ENCODE assay signal across 9 mouse cellular contexts in genomic region chr9:107400060-107400511, GRCm38 (mm10). TPM values are rescaled to one million over a fixed set of nuclear protein-coding genes. Genes with fewer than 3 reads are reported as not detected.
A peak's percentile ranks its signal among the peaks of the same experiment; 100 is the strongest.
DNase-seq lines count a peak whose midpoint lies in the region; ATAC-seq lines count a peak whose summit lies in the region.
"Had no signal": no experiment of that assay in that cellular context is flagged by ENCODE, and none has a peak within 500 bp of the region (broad histone marks: within the 10 kb centered on the region; RNA-seq: fewer than 3 reads in every experiment).

No protein-coding gene starts in this region.

- peak overlapping the region; percentile 72 for H3K4me3 ChIP-seq in embryonic facial prominence, embryonic 12.5 days
- peak overlapping the region; percentile 88 for H3K4me3 ChIP-seq in hindbrain, embryonic 12.5 days
- H3K4me3 ChIP-seq in midbrain, embryonic 15.5 days, result peak overlapping the region; percentile 86

- peak overlapping the region; percentile 99 for H3K4me2 ChIP-seq in embryonic facial prominence, embryonic 12.5 days (replicated peaks)
- peak overlapping the region; percentile 98 for H3K4me2 ChIP-seq in hindbrain, embryonic 12.5 days (replicated peaks)
- peak overlapping the region; percentile 88 for H3K4me2 ChIP-seq in midbrain, embryonic 15.5 days

- peak overlapping the region; percentile 75 for H3K9ac ChIP-seq in embryonic facial prominence, embryonic 12.5 days
- H3K9ac ChIP-seq in hindbrain, embryonic 12.5 days, result peak overlapping the region; percentile 90
- H3K9ac ChIP-seq in midbrain, embryonic 15.5 days, result peak overlapping the region; percentile 83

- H3K36me3 ChIP-seq in embryonic facial prominence, embryonic 12.5 days, result no peaks in the 10 kb centered on the region
- H3K36me3 ChIP-seq in hindbrain, embryonic 12.5 days, result no peaks in the 10 kb centered on the region
- H3K36me3 ChIP-seq in midbrain, embryonic 15.5 days (replicated peaks), result no peaks in the 10 kb centered on the region

- H3K9me3 ChIP-seq in embryonic facial prominence, embryonic 12.5 days, result no peaks in the 10 kb centered on the region
- no peaks in the 10 kb centered on the region for H3K9me3 ChIP-seq in hindbrain, embryonic 12.5 days (replicated peaks)
- H3K9me3 ChIP-seq in midbrain, embryonic 15.5 days, result no peaks in the 10 kb centered on the region

- H3K27ac ChIP-seq in embryonic facial prominence, embryonic 12.5 days, result no peak overlapping the region
- peak overlapping the region; percentile 84 for H3K27ac ChIP-seq in hindbrain, embryonic 12.5 days
- H3K27ac ChIP-seq in midbrain, embryonic 15.5 days, result peak overlapping the region; percentile 76

- 1% methylated on average over 42 of the region's 45 CpGs for WGBS in embryonic facial prominence, embryonic 12.5 days
- under 1% methylated on average over 45 of the region's 45 CpGs for WGBS in hindbrain, embryonic 12.5 days
- 0% methylated on average over 40 of the region's 45 CpGs for WGBS in midbrain, embryonic 15.5 days

- peaks cover 77% of the 10 kb centered on the region for H3K27me3 ChIP-seq in embryonic facial prominence, embryonic 12.5 days
- H3K27me3 ChIP-seq in hindbrain, embryonic 12.5 days, result peaks cover 62% of the 10 kb centered on the region
- H3K27me3 ChIP-seq in midbrain, embryonic 15.5 days (replicated peaks), result peaks cover 3% of the 10 kb centered on the region; the same call in 1 of the 2 replicates

- peaks cover 9% of the 10 kb centered on the region; the same call in 1 of the 2 replicates for H3K4me1 ChIP-seq in embryonic facial prominence, embryonic 12.5 days
- peaks cover 38% of the 10 kb centered on the region for H3K4me1 ChIP-seq in hindbrain, embryonic 12.5 days
- H3K4me1 ChIP-seq in midbrain, embryonic 15.5 days, result peaks cover 43% of the 10 kb centered on the region

- peak; percentile 15 for DNase-seq in ovary, postnatal 36 days (ENCODE audit: low spot score)
- DNase-seq in ovary, adult 18-20 months (ENCODE audit: low spot score), result no peak
- DNase-seq in lung, adult 18-20 months, result no peak
- DNase-seq in adrenal gland, adult 2 months, result no peak
- no peak for DNase-seq in frontal cortex, postnatal 14 days (ENCODE audit: low spot score in 2 of 2)

- ATAC-seq in embryonic facial prominence, embryonic 12.5 days (ENCODE audit: insufficient number of reproducible peaks, insufficient read depth, low FRiP score, low TSS enrichment), result no peak
- ATAC-seq in hindbrain, embryonic 12.5 days (ENCODE audit: low FRiP score), result peak; percentile 49
- peak; percentile 45 for ATAC-seq in midbrain, embryonic 15.5 days (replicated peaks)

RNA-seq across cellular contexts. Expression of gene Cacna2d2, which starts 0.7 kb away (rescaled TPM):
- 1.1 and 1.2 TPM in 2 replicates for polyA plus RNA-seq in embryonic facial prominence, embryonic 12.5 days (2016; fragmentation: Nextera tagmentation; extraction: Ambion mirVana)
- 4.6 and 4.7 TPM in 2 replicates for polyA plus RNA-seq in hindbrain, embryonic 12.5 days (2016; fragmentation: Nextera tagmentation; extraction: Ambion mirVana)
- 10.2 and 10.3 TPM in 2 replicates for polyA plus RNA-seq in midbrain, embryonic 15.5 days (2015; fragmentation: Nextera tagmentation; extraction: Ambion mirVana)
- total RNA-seq in adrenal gland, adult 2 months (2021), result 1 to 10 TPM; 6.9 to 7.1 TPM
- 12.1 and 14.7 TPM in 2 replicates for polyA plus RNA-seq in adrenal gland, adult 2 months (2012; rRNA removed)

RNA-seq across cellular contexts. Expression of gene 6430571L13Rik, which starts 59.7 kb away (rescaled TPM):
- 1.4 and 1.8 TPM in 2 replicates for polyA plus RNA-seq in embryonic facial prominence, embryonic 12.5 days (2016; fragmentation: Nextera tagmentation; extraction: Ambion mirVana)
- 3.6 and 4.7 TPM in 2 replicates for polyA plus RNA-seq in hindbrain, embryonic 12.5 days (2016; fragmentation: Nextera tagmentation; extraction: Ambion mirVana)
- 9.7 TPM in 2 replicates for polyA plus RNA-seq in midbrain, embryonic 15.5 days (2015; fragmentation: Nextera tagmentation; extraction: Ambion mirVana)
- total RNA-seq in adrenal gland, adult 2 months (2021), result 1 to 10 TPM in 1 of 2 experiments, under 1 TPM in 1; 0.69 to 1.9 TPM
- 1.3 and 1.4 TPM in 2 replicates for polyA plus RNA-seq in adrenal gland, adult 2 months (2012; rRNA removed)
- total RNA-seq: neutrophil, adult 5-6 weeks had no signal
